Mouse (Mus musculus) gastrocnemius, postnatal 36 days (tissue): ENCODE results near the gene Grn. TPM values are rescaled to one million over a fixed set of nuclear protein-coding genes. Genes with fewer than 3 reads are reported as not detected.
A peak's percentile ranks its signal among the peaks of the same experiment; 100 is the strongest.

ENCODE experiments used
- DNase-seq, 2 experiments: peaks; one replicate each; pipeline ENCODE4 v3.0.0; 2022
- intact Hi-C: fragments of 180-260 bp; cut with DNase I; formaldehyde crosslinking; loops from one replicate; pipeline ENCODE4 v1.15.1; 2025
- total RNA-seq, 2 experiments: library from RNA; stranded (reverse); gene quantifications; 2 replicates each; pipeline ENCODE4 v1.2.3; 2021

The Grn gene
- total RNA-seq, 2 experiments from 2014 or later: 23.5 to 24.8 TPM

- intact Hi-C loops: no loop called here
- DNase-seq: no peak
Measured at GRCm38 (mm10) chr11:102417160-102417559, 13.0 kb upstream of the Grn start.

GRCm38 (mm10) chr11:102418887-102419286 is 11.2 kb upstream of the Grn start:
- intact Hi-C loops: no loop called here
- DNase-seq: no peak

GRCm38 (mm10) chr11:102421559-102421958 is 8.6 kb upstream of the Grn start:
- DNase-seq: no peak
- intact Hi-C loops: no loop called here

- DNase-seq: no peak
- intact Hi-C loops: no loop called here
Measured at GRCm38 (mm10) chr11:102424666-102425065, 5.4 kb upstream of the Grn start.

GRCm38 (mm10) chr11:102425555-102426316 is 4.4 kb upstream of the Grn start:
- intact Hi-C loops: no loop called here
- DNase-seq: no peak

- no peak for DNase-seq
- intact Hi-C loops: loop anchor here (2.0 kb wide), 1 partner anchor 14 kb away; no protein-coding TSS in a partner anchor
Measured at GRCm38 (mm10) chr11:102428981-102429540, 1.1 kb upstream of the Grn start.

- intact Hi-C loops: loop anchor here (2.0 kb wide), 1 partner anchor 15 kb away; no protein-coding TSS in a partner anchor
- no peak for DNase-seq
Measured at GRCm38 (mm10) chr11:102429551-102429950, 564 bp upstream of the Grn start.

GRCm38 (mm10) chr11:102431018-102431645 is 1.0 kb downstream of the Grn start:
- intact Hi-C loops: no loop called here
- DNase-seq: peak; percentile 61 to 77

- intact Hi-C loops: no loop called here
Measured at GRCm38 (mm10) chr11:102431728-102432114, 1.6 kb downstream of the Grn start.

GRCm38 (mm10) chr11:102432115-102432843 is 2.2 kb downstream of the Grn start:
- DNase-seq: no peak
- intact Hi-C loops: no loop called here

More at GRCm38 (mm10) chr11:102431728-102432114, 1.6 kb downstream of the Grn start:
- DNase-seq: no peak

- peak; percentile 55 to 81 for DNase-seq
- intact Hi-C loops: no loop called here
Measured at GRCm38 (mm10) chr11:102432896-102433295, 2.8 kb downstream of the Grn start.

GRCm38 (mm10) chr11:102433866-102434265 is 3.8 kb downstream of the Grn start:
- DNase-seq: no peak
- intact Hi-C loops: no loop called here

GRCm38 (mm10) chr11:102434406-102434805 is 4.3 kb downstream of the Grn start:
- DNase-seq: peak; percentile 76 to 80
- intact Hi-C loops: no loop called here

GRCm38 (mm10) chr11:102434816-102435705 is 4.9 kb downstream of the Grn start:
- intact Hi-C loops: no loop called here
- DNase-seq: no peak

- no peak for DNase-seq
- intact Hi-C loops: no loop called here
Measured at GRCm38 (mm10) chr11:102435754-102436470, 5.8 kb downstream of the Grn start.

GRCm38 (mm10) chr11:102436471-102436790 is 6.3 kb downstream of the Grn start:
- no peak for DNase-seq
- intact Hi-C loops: no loop called here

GRCm38 (mm10) chr11:102437120-102438061 is 7.3 kb downstream of the Grn start:
- DNase-seq: peak; percentile 57 to 63
- intact Hi-C loops: no loop called here
